Mouse (Mus musculus) stomach, postnatal 0 days (tissue): ENCODE measurements around the gene Nell2. TPM values are rescaled to one million over a fixed set of nuclear protein-coding genes. Genes with fewer than 3 reads are reported as not detected.
"Not testable (repeated sequence)": the region's sequence is repeated elsewhere in the genome, so short reads cannot be mapped to it uniquely, and the experiment has no call there.

Experiments
- ATAC-seq: fragments of 200-750 bp; cut with Nextera tagmentation; 2 replicates; pipeline ENCODE4 v1.8.0; 2017; ENCODE audit not compliant: low FRiP score, low TSS enrichment
- DNase-seq: peaks from one replicate; pipeline ENCODE4 v3.0.0-alpha.2; 2016; ENCODE audit warnings: low spot score
- H3K27ac ChIP-seq: fragments of 300-500 bp; sonication (generic); replicated peaks from 2 replicates; pipeline ENCODE4 v1.5.1; 2014; ENCODE audit warnings: mild to moderate bottlenecking, control low read depth
- H3K27me3 ChIP-seq: fragments of 300-500 bp; sonication (generic); 2 replicates; pipeline ENCODE4 v1.6.1; 2014; ENCODE audit warnings: low read length; ENCODE audit not compliant: control insufficient read depth, insufficient read depth
- H3K36me3 ChIP-seq: fragments of 300-500 bp; sonication (generic); 2 replicates; pipeline ENCODE4 v1.6.1; 2014; ENCODE audit warnings: low read length, mixed read lengths; ENCODE audit not compliant: control insufficient read depth, insufficient read depth
- H3K4me1 ChIP-seq: fragments of 300-500 bp; sonication (generic); replicated peaks from 2 replicates; pipeline ENCODE4 v1.6.1; 2014; ENCODE audit warnings: antibody characterized with exemption; ENCODE audit not compliant: control insufficient read depth, insufficient read depth
- H3K4me2 ChIP-seq: fragments of 300-500 bp; sonication (generic); replicated peaks from 2 replicates; pipeline ENCODE4 v1.6.1; 2014; ENCODE audit warnings: low read depth, mild to moderate bottlenecking, control low read depth, moderate library complexity
- H3K4me3 ChIP-seq: fragments of 300-500 bp; sonication (generic); 2 replicates; pipeline ENCODE4 v1.5.1; 2014; ENCODE audit warnings: low read depth, low read length, control low read depth
- H3K9ac ChIP-seq: fragments of 300-500 bp; sonication (generic); 2 replicates; pipeline ENCODE4 v1.6.1; 2014; ENCODE audit warnings: mild to moderate bottlenecking, low read length, control low read depth, mixed read lengths
- H3K9me3 ChIP-seq: fragments of 300-500 bp; sonication (generic); 2 replicates; pipeline ENCODE4 v1.6.1; 2016; ENCODE audit warnings: low read length; ENCODE audit not compliant: control insufficient read depth
- CTCF ChIP-seq: IDR thresholded peaks from 2 replicates; pipeline ENCODE4 v1.5.1; 2016; ENCODE audit warnings: antibody characterized with exemption, low read depth, mild to moderate bottlenecking, moderate library complexity
- EP300 ChIP-seq: optimal IDR thresholded peaks from 2 replicates; pipeline ENCODE3; 2016; ENCODE audit warnings: antibody characterized with exemption
- WGBS: fragments of 180-500 bp; shearing (Covaris S2); extraction: QIAGEN DNeasy Blood & Tissue Kit; methylation state at CpG from one replicate; pipeline ENCODE4 v1.1.7; 2014; 5-methylcytosine and 5-hydroxymethylcytosine counted together
- polyA plus RNA-seq: library from polyadenylated mRNA; unstranded; fragments of >200 nt; fragmentation: Nextera tagmentation; extraction: Ambion mirVana; gene quantifications from 2 replicates; pipeline ENCODE4 v1.2.1, GENCODE M21; 2015

The Nell2 gene
- polyA plus RNA-seq, 1 experiment from 2014 or later = 5.8 TPM

- Histone ChIP-seq H3K27ac (no peak overlapping the region), H3K9ac (no peak overlapping the region), H3K27me3 (no peaks in the 10 kb centered on the region), H3K4me1 (no peaks in the 10 kb centered on the region), H3K4me3 (no peak overlapping the region), H3K9me3 (no peaks in the 10 kb centered on the region), H3K36me3 (no peaks in the 10 kb centered on the region), H3K4me2 (no peak overlapping the region)
- DNase-seq = no peak
- ATAC-seq = no peak
- WGBS = 85% methylated on average over 8 of the region's 8 CpGs
- TF ChIP-seq EP300 (no peak), CTCF (no peak)
These were observed 284.5 kb downstream of the Nell2 start for GRCm38 (mm10) chr15:95243876-95244275.

GRCm38 (mm10) chr15:95241161-95241560, 287.2 kb downstream of the Nell2 start:
- no peak for ATAC-seq
- 89% methylated on average over 3 of the region's 3 CpGs for WGBS

GRCm38 (mm10) chr15:95237021-95237420, 291.3 kb downstream of the Nell2 start:
- not testable (repeated sequence) for H3K27me3 ChIP-seq, H3K36me3 ChIP-seq, ATAC-seq, DNase-seq, H3K9ac ChIP-seq, H3K4me1 ChIP-seq, H3K4me2 ChIP-seq, H3K9me3 ChIP-seq, H3K27ac ChIP-seq, H3K4me3 ChIP-seq
- 84% methylated on average over 2 of the region's 2 CpGs for WGBS

More at GRCm38 (mm10) chr15:95241161-95241560, 287.2 kb downstream of the Nell2 start:
- no peak overlapping the region for H3K9ac ChIP-seq
- H3K4me1 ChIP-seq = no peaks in the 10 kb centered on the region
- H3K4me3 ChIP-seq = no peak overlapping the region
- no peak for TF ChIP-seq CTCF
- TF ChIP-seq EP300 = no peak
- no peaks in the 10 kb centered on the region for H3K9me3 ChIP-seq
- no peak for DNase-seq
- H3K27me3 ChIP-seq = no peaks in the 10 kb centered on the region
- no peak overlapping the region for H3K27ac ChIP-seq
- no peaks in the 10 kb centered on the region for H3K36me3 ChIP-seq
- H3K4me2 ChIP-seq = no peak overlapping the region

- 88% methylated on average over 3 of the region's 3 CpGs for WGBS
These were observed 291.9 kb downstream of the Nell2 start for GRCm38 (mm10) chr15:95236509-95236908.

DNA sequence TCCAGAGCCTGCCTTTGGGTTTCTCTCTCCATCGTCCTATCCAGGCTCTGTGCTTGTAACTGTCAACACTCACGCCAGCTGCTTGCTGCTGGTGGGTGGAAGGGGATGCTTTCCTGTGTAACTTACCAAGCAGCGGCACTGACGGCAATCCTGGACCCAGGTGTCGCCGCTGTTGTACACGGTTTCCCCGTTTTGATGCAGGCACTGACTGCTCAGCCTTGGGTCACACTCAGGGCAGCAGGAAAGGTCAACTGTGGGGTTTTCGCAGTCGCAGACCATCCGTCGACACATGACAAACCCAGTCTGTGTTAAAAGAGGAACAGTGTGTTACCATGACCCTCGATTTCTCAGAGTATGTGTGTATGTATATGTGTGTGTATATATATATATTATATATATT, 297.2 kb downstream of the Nell2 start:
- Histone ChIP-seq H3K27me3 (no peaks in the 10 kb centered on the region), H3K9me3 (no peaks in the 10 kb centered on the region), H3K9ac (no peak overlapping the region), H3K4me1 (no peaks in the 10 kb centered on the region), H3K27ac (no peak overlapping the region), H3K4me2 (no peak overlapping the region), H3K36me3 (no peaks in the 10 kb centered on the region), H3K4me3 (no peak overlapping the region)
- ATAC-seq (no peak), DNase-seq (no peak)
- TF ChIP-seq EP300 = no peak
- TF ChIP-seq CTCF = no peak
- 72% methylated on average over 13 of the region's 13 CpGs for WGBS

More at GRCm38 (mm10) chr15:95236509-95236908, 291.9 kb downstream of the Nell2 start:
- Histone ChIP-seq H3K27ac (no peak overlapping the region), H3K9me3 (no peaks in the 10 kb centered on the region), H3K27me3 (no peaks in the 10 kb centered on the region), H3K9ac (no peak overlapping the region), H3K36me3 (no peaks in the 10 kb centered on the region), H3K4me1 (no peaks in the 10 kb centered on the region), H3K4me2 (no peak overlapping the region), H3K4me3 (no peak overlapping the region)
- TF ChIP-seq CTCF (no peak), EP300 (no peak)
- DNase-seq (no peak), ATAC-seq (no peak)

GRCm38 (mm10) chr15:95216640-95217365, 311.6 kb downstream of the Nell2 start:
- no peaks in the 10 kb centered on the region for H3K36me3 ChIP-seq
- WGBS = 78% methylated on average over 12 of the region's 12 CpGs
- ATAC-seq (no peak), DNase-seq (no peak)
- no peaks in the 10 kb centered on the region for H3K9me3 ChIP-seq
- H3K27me3 ChIP-seq = no peaks in the 10 kb centered on the region
- H3K27ac ChIP-seq = no peak overlapping the region
- no peak overlapping the region for H3K4me3 ChIP-seq
- H3K4me1 ChIP-seq = no peaks in the 10 kb centered on the region
- TF ChIP-seq CTCF (no peak), EP300 (no peak)
- H3K4me2 ChIP-seq = no peak overlapping the region
- H3K9ac ChIP-seq = no peak overlapping the region
